Comparison of ENCODE assay signal across 26 mouse cellular contexts in the genomic region with DNA sequence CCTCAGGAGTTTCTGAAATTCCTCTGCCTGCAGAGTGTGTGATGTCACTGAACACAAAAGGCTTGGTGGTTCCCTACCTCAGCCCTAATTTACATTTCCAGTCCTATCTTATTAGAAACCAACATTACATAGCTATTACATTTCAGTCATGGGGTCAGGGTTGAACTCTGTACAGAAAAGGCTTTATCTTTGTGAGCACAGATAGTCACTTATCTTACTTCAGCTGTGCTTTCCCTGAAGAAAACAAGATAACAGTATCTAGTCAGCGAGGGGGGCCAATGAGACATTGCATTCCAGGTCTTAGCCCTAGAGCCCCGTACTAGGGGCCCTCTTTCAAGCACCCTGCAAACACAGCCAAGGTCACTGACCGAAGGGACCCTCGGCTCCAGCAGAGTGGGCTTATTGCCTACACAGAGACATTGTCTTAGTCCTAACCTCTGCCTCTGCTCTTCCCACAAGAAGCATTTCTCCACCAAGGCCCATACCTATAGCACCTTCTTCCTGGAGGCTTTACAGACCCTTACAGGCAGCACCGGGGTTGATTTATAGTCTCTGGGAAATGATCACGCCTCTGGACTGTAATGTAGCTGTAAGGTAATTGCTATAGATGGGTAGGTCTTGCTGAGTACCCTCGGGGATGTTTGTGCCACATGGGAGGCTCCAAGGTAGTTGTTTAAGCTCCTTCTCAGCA. TPM values are rescaled to one million over a fixed set of nuclear protein-coding genes. Genes with fewer than 3 reads are reported as not detected.
DNase-seq lines count a peak whose midpoint lies in the region; ATAC-seq and TF ChIP-seq lines count a peak whose summit lies in the region.
"Had no signal": no experiment of that assay in that cellular context is flagged by ENCODE, and none has a peak within 500 bp of the region (broad histone marks: within the 10 kb centered on the region; RNA-seq: fewer than 3 reads in every experiment).

No protein-coding gene starts in this region.

- H3K4me3 ChIP-seq in heart, embryonic 13.5 days: no peak overlapping the region
- no peak overlapping the region for H3K4me3 ChIP-seq in intestine, embryonic 14.5 days (ENCODE audit: low read depth, low read length)
- no peak overlapping the region for H3K4me3 ChIP-seq in liver, embryonic 15.5 days (replicated peaks)
- H3K4me3 ChIP-seq in stomach, postnatal 0 days (ENCODE audit: low read depth, low read length): no peak overlapping the region
- no peak overlapping the region for H3K4me3 ChIP-seq in lung, postnatal 0 days (ENCODE audit: low read depth, low read length)
- H3K4me3 ChIP-seq: gastrocnemius, adult 2 months; limb, embryonic 10.5 days; lung, embryonic 15.5 days; midbrain, embryonic 10.5 days had no signal

- no peaks in the 10 kb centered on the region for H3K9me3 ChIP-seq in heart, embryonic 13.5 days
- H3K9me3 ChIP-seq in intestine, embryonic 14.5 days (ENCODE audit: control insufficient read depth, low read length): no peaks in the 10 kb centered on the region
- H3K9me3 ChIP-seq in liver, embryonic 15.5 days (replicated peaks): no peaks in the 10 kb centered on the region
- no peaks in the 10 kb centered on the region for H3K9me3 ChIP-seq in stomach, postnatal 0 days (ENCODE audit: control insufficient read depth, low read length)
- H3K9me3 ChIP-seq in lung, postnatal 0 days (ENCODE audit: low read length): no peaks in the 10 kb centered on the region
- H3K9me3 ChIP-seq: limb, embryonic 10.5 days; lung, embryonic 15.5 days; midbrain, embryonic 10.5 days had no signal

- peak overlapping the region; percentile 54 for H3K27ac ChIP-seq in heart, embryonic 13.5 days (replicated peaks)
- H3K27ac ChIP-seq in intestine, embryonic 14.5 days (ENCODE audit: low read depth): no peak overlapping the region
- peak overlapping the region; percentile 67 for H3K27ac ChIP-seq in liver, embryonic 15.5 days (replicated peaks)
- no peak overlapping the region for H3K27ac ChIP-seq in stomach, postnatal 0 days (replicated peaks)
- no peak overlapping the region for H3K27ac ChIP-seq in lung, postnatal 0 days (ENCODE audit: low read length)
- H3K27ac ChIP-seq: gastrocnemius, adult 2 months; hindbrain, embryonic 14.5 days; limb, embryonic 10.5 days; lung, embryonic 15.5 days; midbrain, embryonic 10.5 days had no signal

- TF ChIP-seq EP300 in stomach, postnatal 0 days (optimal IDR thresholded peaks at IDR 0.05): no peak
- TF ChIP-seq EP300 in lung, postnatal 0 days (IDR thresholded peaks at IDR 0.05): no peak

- 26% methylated on average over 7 of the region's 7 CpGs for WGBS in heart, embryonic 13.5 days
- WGBS in intestine, embryonic 14.5 days: 60% methylated on average over 7 of the region's 7 CpGs
- WGBS in liver, embryonic 15.5 days (ENCODE audit: insufficient replicate concordance): 27% methylated on average over 7 of the region's 7 CpGs
- WGBS in stomach, postnatal 0 days: 53% methylated on average over 7 of the region's 7 CpGs
- WGBS in lung, postnatal 0 days: 49% methylated on average over 7 of the region's 7 CpGs

- H3K4me1 ChIP-seq in heart, embryonic 13.5 days: peaks cover 26% of the 10 kb centered on the region
- no peaks in the 10 kb centered on the region for H3K4me1 ChIP-seq in intestine, embryonic 14.5 days (replicated peaks; ENCODE audit: control insufficient read depth, insufficient read depth, low read length)
- H3K4me1 ChIP-seq in liver, embryonic 15.5 days (replicated peaks): peaks cover 36% of the 10 kb centered on the region
- H3K4me1 ChIP-seq in stomach, postnatal 0 days (replicated peaks; ENCODE audit: control insufficient read depth, insufficient read depth): no peaks in the 10 kb centered on the region
- no peaks in the 10 kb centered on the region for H3K4me1 ChIP-seq in lung, postnatal 0 days (ENCODE audit: insufficient read depth, low read depth, low read length)
- H3K4me1 ChIP-seq: limb, embryonic 10.5 days; lung, embryonic 15.5 days; midbrain, embryonic 10.5 days had no signal

- intact Hi-C loops in heart, postnatal 36 days (cut with DNase I): no loop called here

- H3K4me2 ChIP-seq in heart, embryonic 13.5 days: 0 out of 2 replicates have a peak overlapping the region, but pooled peaks have one; percentile 5
- H3K4me2 ChIP-seq in intestine, embryonic 14.5 days (ENCODE audit: low read length): no peak overlapping the region
- H3K4me2 ChIP-seq in liver, embryonic 15.5 days: peak overlapping the region; percentile 51
- H3K4me2 ChIP-seq in stomach, postnatal 0 days (replicated peaks; ENCODE audit: low read depth): no peak overlapping the region
- no peak overlapping the region for H3K4me2 ChIP-seq in lung, postnatal 0 days (replicated peaks; ENCODE audit: low read depth, low read length)
- H3K4me2 ChIP-seq: hindbrain, embryonic 14.5 days; lung, embryonic 15.5 days had no signal

- H3K27me3 ChIP-seq in heart, embryonic 13.5 days (replicated peaks): no peaks in the 10 kb centered on the region
- H3K27me3 ChIP-seq in intestine, embryonic 14.5 days (replicated peaks; ENCODE audit: control insufficient read depth, insufficient read depth, low read length): no peaks in the 10 kb centered on the region
- no peaks in the 10 kb centered on the region for H3K27me3 ChIP-seq in liver, embryonic 15.5 days
- H3K27me3 ChIP-seq in stomach, postnatal 0 days (ENCODE audit: control insufficient read depth, insufficient read depth, low read length): no peaks in the 10 kb centered on the region
- H3K27me3 ChIP-seq in lung, postnatal 0 days (replicated peaks; ENCODE audit: insufficient read depth, low read length): no peaks in the 10 kb centered on the region
- H3K27me3 ChIP-seq: lung, embryonic 15.5 days had no signal

- no peak overlapping the region for H3K9ac ChIP-seq in heart, embryonic 13.5 days
- no peak overlapping the region for H3K9ac ChIP-seq in intestine, embryonic 14.5 days (ENCODE audit: low read length)
- H3K9ac ChIP-seq in liver, embryonic 15.5 days: no peak overlapping the region; the same call in 1 of the 2 replicates
- H3K9ac ChIP-seq in stomach, postnatal 0 days (ENCODE audit: low read length): no peak overlapping the region
- H3K9ac ChIP-seq in lung, postnatal 0 days (replicated peaks; ENCODE audit: low read depth): no peak overlapping the region
- H3K9ac ChIP-seq: hindbrain, embryonic 14.5 days; lung, embryonic 15.5 days had no signal

- ATAC-seq in heart, embryonic 13.5 days (ENCODE audit: extremely low read depth, insufficient number of reproducible peaks, low FRiP score, low TSS enrichment): no peak
- peak; percentile 72 for ATAC-seq in intestine, embryonic 14.5 days (replicated peaks; ENCODE audit: low FRiP score, low TSS enrichment, low read depth)
- peak; percentile 92 for ATAC-seq in liver, embryonic 15.5 days (ENCODE audit: insufficient read depth)
- ATAC-seq in stomach, postnatal 0 days (ENCODE audit: low FRiP score, low TSS enrichment): 0 out of 2 replicates have a peak, but pooled peaks have one; percentile 18
- ATAC-seq in lung, postnatal 0 days: no peak
- ATAC-seq: forebrain, embryonic 14.5 days had no signal

- no peaks in the 10 kb centered on the region for H3K36me3 ChIP-seq in heart, embryonic 13.5 days
- no peaks in the 10 kb centered on the region for H3K36me3 ChIP-seq in intestine, embryonic 14.5 days (ENCODE audit: control insufficient read depth, insufficient read depth, low read length)
- H3K36me3 ChIP-seq in liver, embryonic 15.5 days (replicated peaks): no peaks in the 10 kb centered on the region
- no peaks in the 10 kb centered on the region for H3K36me3 ChIP-seq in stomach, postnatal 0 days (ENCODE audit: control insufficient read depth, insufficient read depth, low read length)
- no peaks in the 10 kb centered on the region for H3K36me3 ChIP-seq in lung, postnatal 0 days (ENCODE audit: insufficient read depth, low read length)
- H3K36me3 ChIP-seq: limb, embryonic 10.5 days; lung, embryonic 15.5 days; midbrain, embryonic 10.5 days had no signal

- DNase-seq in heart, postnatal 36 days: no peak
- DNase-seq in intestine, embryonic 14.5 days (ENCODE audit: low spot score): no peak
- DNase-seq in stomach, postnatal 0 days (ENCODE audit: low spot score): no peak
- DNase-seq in thymus, postnatal 0 days (ENCODE audit: low spot score): no peak
- DNase-seq in lung, postnatal 0 days (ENCODE audit: low spot score): no peak
- no peak for DNase-seq in cerebellum, adult 9-10 months
- DNase-seq: adrenal gland, adult 2 months; cerebellum, adult 9-11 months; embryo, embryonic 11 days; gastrocnemius, adult 2 months; kidney, adult 8-10 months; retina, postnatal 1 day; thymus, postnatal 36 days had no signal

- no peak for TF ChIP-seq CTCF in stomach, postnatal 0 days (IDR thresholded peaks at IDR 0.05; ENCODE audit: low read depth)
- no peak for TF ChIP-seq CTCF in lung, postnatal 0 days (IDR thresholded peaks at IDR 0.05)

RNA-seq across cellular contexts. Expression of a gene that starts 12.2 kb away (rescaled TPM):
- 48.6 and 50.4 TPM in 2 replicates for polyA plus RNA-seq in heart, embryonic 13.5 days (2015; fragmentation: Nextera tagmentation; extraction: Ambion mirVana)
- total RNA-seq in heart, postnatal 36 days (2021): 10 to 100 TPM; 18.9 to 20.1 TPM
- polyA plus RNA-seq in intestine, embryonic 14.5 days (2014; fragmentation: Nextera tagmentation; extraction: Ambion mirVana): 46.3 and 46.4 TPM in 2 replicates
- polyA plus RNA-seq in liver, embryonic 15.5 days (2015; fragmentation: Nextera tagmentation; extraction: Ambion mirVana): 69.5 and 77.2 TPM in 2 replicates
- 32.4 and 34.5 TPM in 2 replicates for polyA plus RNA-seq in stomach, postnatal 0 days (2015; fragmentation: Nextera tagmentation; extraction: Ambion mirVana)
- 6.6 and 9.3 TPM in 2 replicates for polyA plus RNA-seq in thymus, postnatal 0 days (2015; fragmentation: Nextera tagmentation; extraction: Ambion mirVana)
- polyA plus RNA-seq in lung, postnatal 0 days (2015; fragmentation: Nextera tagmentation; extraction: Ambion mirVana): 40.6 and 50.1 TPM in 2 replicates

RNA-seq across cellular contexts. Expression of a gene that starts 43.3 kb away (rescaled TPM):
- 0.24 and 0.49 TPM in 2 replicates for polyA plus RNA-seq in heart, embryonic 13.5 days (2015; fragmentation: Nextera tagmentation; extraction: Ambion mirVana)
- not detected for total RNA-seq in heart, postnatal 36 days (2021)
- not detected in 2 replicates for polyA plus RNA-seq in intestine, embryonic 14.5 days (2014; fragmentation: Nextera tagmentation; extraction: Ambion mirVana)
- not detected in 2 replicates for polyA plus RNA-seq in liver, embryonic 15.5 days (2015; fragmentation: Nextera tagmentation; extraction: Ambion mirVana)
- polyA plus RNA-seq in stomach, postnatal 0 days (2015; fragmentation: Nextera tagmentation; extraction: Ambion mirVana): not detected in 2 replicates
- 0.17 and 0.32 TPM in 2 replicates for polyA plus RNA-seq in thymus, postnatal 0 days (2015; fragmentation: Nextera tagmentation; extraction: Ambion mirVana)
- 1.7 and 3.1 TPM in 2 replicates for polyA plus RNA-seq in lung, postnatal 0 days (2015; fragmentation: Nextera tagmentation; extraction: Ambion mirVana)
- total RNA-seq: gastrocnemius, adult 2 months; monocyte, adult 5-6 weeks had no signal
- polyA plus RNA-seq: adrenal gland, adult 2 months; limb, embryonic 10.5 days had no signal

RNA-seq across cellular contexts. Expression of a gene that starts 47.0 kb away (rescaled TPM):
- polyA plus RNA-seq in heart, embryonic 13.5 days (2015; fragmentation: Nextera tagmentation; extraction: Ambion mirVana): not detected in 2 replicates
- total RNA-seq in heart, postnatal 36 days (2021): not detected
- not detected in 2 replicates for polyA plus RNA-seq in intestine, embryonic 14.5 days (2014; fragmentation: Nextera tagmentation; extraction: Ambion mirVana)
- not detected in 2 replicates for polyA plus RNA-seq in liver, embryonic 15.5 days (2015; fragmentation: Nextera tagmentation; extraction: Ambion mirVana)
- polyA plus RNA-seq in stomach, postnatal 0 days (2015; fragmentation: Nextera tagmentation; extraction: Ambion mirVana): not detected in 2 replicates
- not detected in 2 replicates for polyA plus RNA-seq in thymus, postnatal 0 days (2015; fragmentation: Nextera tagmentation; extraction: Ambion mirVana)
- polyA plus RNA-seq in lung, postnatal 0 days (2015; fragmentation: Nextera tagmentation; extraction: Ambion mirVana): 0.30 and 0.40 TPM in 2 replicates
- total RNA-seq: adrenal gland, adult 2 months; gastrocnemius, adult 2 months; layer of hippocampus, adult 18-20 months; left cerebral cortex, adult 18-20 months; monocyte, adult 5-6 weeks had no signal
- polyA plus RNA-seq: adrenal gland, adult 2 months; C2C12; heart, embryonic 14.5 days; hindbrain, embryonic 14.5 days; limb, embryonic 10.5 days; lung, embryonic 15.5 days; midbrain, embryonic 10.5 days; neural tube, embryonic 14.5 days had no signal

RNA-seq across cellular contexts. Expression of a gene that starts 59.1 kb away (rescaled TPM):
- polyA plus RNA-seq in heart, embryonic 13.5 days (2015; fragmentation: Nextera tagmentation; extraction: Ambion mirVana): 40.8 and 42.0 TPM in 2 replicates
- 10 to 100 TPM; 14.0 to 15.7 TPM for total RNA-seq in heart, postnatal 36 days (2021)
- 71.4 and 76.1 TPM in 2 replicates for polyA plus RNA-seq in intestine, embryonic 14.5 days (2014; fragmentation: Nextera tagmentation; extraction: Ambion mirVana)
- polyA plus RNA-seq in liver, embryonic 15.5 days (2015; fragmentation: Nextera tagmentation; extraction: Ambion mirVana): 28.8 and 34.6 TPM in 2 replicates
- polyA plus RNA-seq in stomach, postnatal 0 days (2015; fragmentation: Nextera tagmentation; extraction: Ambion mirVana): 38.1 and 38.8 TPM in 2 replicates
- 58.5 and 65.0 TPM in 2 replicates for polyA plus RNA-seq in thymus, postnatal 0 days (2015; fragmentation: Nextera tagmentation; extraction: Ambion mirVana)
- polyA plus RNA-seq in lung, postnatal 0 days (2015; fragmentation: Nextera tagmentation; extraction: Ambion mirVana): 77.3 and 84.9 TPM in 2 replicates

Comparison
In these comparisons a context has a peak if more than half of its experiments do, and no peak if none do; other contexts are left out.
1. ATAC-seq: peak in intestine, embryonic 14.5 days (single experiment), liver, embryonic 15.5 days (single experiment) and stomach, postnatal 0 days (single experiment); none in heart, embryonic 13.5 days (single experiment) and lung, postnatal 0 days (single experiment).
2. H3K27ac ChIP-seq: peak in heart, embryonic 13.5 days (single experiment) and liver, embryonic 15.5 days (single experiment); none in intestine, embryonic 14.5 days (single experiment), stomach, postnatal 0 days (single experiment) and lung, postnatal 0 days (single experiment).
3. H3K4me2 ChIP-seq: peak in heart, embryonic 13.5 days (single experiment) and liver, embryonic 15.5 days (single experiment); none in intestine, embryonic 14.5 days (single experiment), stomach, postnatal 0 days (single experiment) and lung, postnatal 0 days (single experiment).